Mouse (Mus musculus): Measurements from ENCODE around the gene Gm28043.
"Not testable (repeated sequence)": the region's sequence is repeated elsewhere in the genome, so short reads cannot be mapped to it uniquely, and the experiment has no call there.

The Gm28043 gene

GRCm38 (mm10) chr17:29614115-29615023, at the start of gene Gm28043, which contains the start of gene Rnf8:
Gene Gm28043, plus strand, starts transcription at chr17:29614876.
Gene Rnf8, plus strand, starts transcription at chr17:29614790.
- DNase-seq (ENCODE audit: low spot score in 2 of 2): peak; percentile 92 to 94

DNA sequence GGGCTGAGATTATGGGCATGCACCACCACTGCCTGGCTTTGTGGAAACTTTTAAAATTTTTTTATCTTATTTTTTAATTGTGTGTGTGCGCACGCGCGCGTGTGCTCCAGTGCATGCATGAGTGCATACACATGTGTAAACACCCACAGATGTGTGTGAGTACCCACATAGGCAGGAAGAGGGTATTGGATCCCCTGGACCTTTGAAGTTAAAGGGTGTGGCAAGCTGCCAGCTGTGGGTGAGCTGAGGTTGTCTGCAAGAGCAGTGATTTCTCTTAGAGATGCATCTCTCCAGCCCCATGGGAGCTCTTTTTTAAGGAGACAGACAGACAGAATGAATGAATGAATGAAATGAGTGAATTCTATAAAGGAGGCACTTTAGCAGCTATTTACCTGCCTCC, 49.2 kb upstream of the Gm28043 start:
- DNase-seq (ENCODE audit: low spot score in 2 of 2): no peak

GRCm38 (mm10) chr17:29568435-29568834, 46.2 kb upstream of the Gm28043 start:
- DNase-seq (ENCODE audit: low spot score in 2 of 2): no peak

- no peak for DNase-seq (ENCODE audit: low spot score in 2 of 2)
Measured at GRCm38 (mm10) chr17:29569831-29570230, 44.8 kb upstream of the Gm28043 start.

GRCm38 (mm10) chr17:29579579-29580126, 35.0 kb upstream of the Gm28043 start:
- no peak for DNase-seq (ENCODE audit: low spot score in 2 of 2)

DNA sequence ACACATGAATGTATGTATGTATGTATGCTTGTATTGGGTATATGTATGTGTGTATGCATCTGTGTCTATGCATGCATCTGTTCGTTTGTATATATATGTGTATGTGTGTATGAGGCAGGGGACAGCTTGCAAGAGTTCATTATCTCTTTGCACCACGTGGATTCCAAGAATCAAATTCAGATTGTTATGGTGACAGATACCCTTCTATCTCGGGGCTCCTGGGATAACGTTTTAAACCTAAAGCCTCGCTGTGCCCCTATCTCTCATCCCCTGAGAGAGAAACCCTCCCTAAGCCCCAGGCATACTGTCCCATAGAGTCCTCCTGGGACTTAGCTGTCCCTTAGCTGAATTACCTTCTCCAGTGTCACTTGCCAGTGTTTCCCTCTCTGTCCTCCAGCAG, 31.1 kb upstream of the Gm28043 start:
- DNase-seq (ENCODE audit: low spot score in 2 of 2): no peak

- DNase-seq (ENCODE audit: low spot score in 2 of 2): no peak
Measured at GRCm38 (mm10) chr17:29584306-29584705, 30.4 kb upstream of the Gm28043 start.

- DNase-seq (ENCODE audit: low spot score in 2 of 2): no peak
Measured at GRCm38 (mm10) chr17:29584737-29585136, 29.9 kb upstream of the Gm28043 start.

- no peak for DNase-seq (ENCODE audit: low spot score in 2 of 2)
Measured at GRCm38 (mm10) chr17:29585446-29585845, 29.2 kb upstream of the Gm28043 start.

GRCm38 (mm10) chr17:29586921-29587320, 27.8 kb upstream of the Gm28043 start:
- no peak for DNase-seq (ENCODE audit: low spot score in 2 of 2)

DNA sequence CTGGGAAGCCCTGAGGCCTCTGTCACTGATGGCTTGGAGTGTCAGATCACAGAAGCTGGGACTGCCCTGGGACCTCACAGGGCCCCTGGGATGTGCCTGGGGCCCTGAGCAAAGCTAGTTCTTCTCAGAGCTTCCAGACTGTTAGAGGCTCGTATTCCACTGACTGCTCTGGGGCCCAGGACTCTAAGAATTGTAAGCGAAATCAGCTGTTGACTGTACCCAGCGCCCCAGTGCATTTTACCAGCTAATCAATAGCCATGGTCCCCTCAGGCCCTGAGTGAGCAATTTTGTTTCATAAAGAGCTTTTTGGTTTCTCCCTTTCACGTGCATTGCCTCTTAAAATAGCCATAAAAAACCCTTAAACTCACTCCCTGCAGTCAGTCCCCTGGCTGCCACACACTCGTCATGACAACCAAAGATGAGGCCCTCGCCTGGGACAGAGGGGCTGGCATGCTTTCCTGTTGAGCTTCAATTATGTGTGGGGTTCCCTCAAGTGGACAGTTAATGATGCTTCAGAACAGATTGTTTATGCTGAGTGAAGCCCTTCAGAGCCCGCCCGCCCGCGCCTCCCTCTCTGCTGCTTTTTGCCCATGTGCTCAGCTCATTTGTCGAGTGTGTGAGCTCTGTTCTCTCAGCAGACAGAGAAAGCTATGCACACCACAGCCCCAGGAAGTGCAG, 25.3 kb upstream of the Gm28043 start:
- no peak for DNase-seq (ENCODE audit: low spot score in 2 of 2)

DNA sequence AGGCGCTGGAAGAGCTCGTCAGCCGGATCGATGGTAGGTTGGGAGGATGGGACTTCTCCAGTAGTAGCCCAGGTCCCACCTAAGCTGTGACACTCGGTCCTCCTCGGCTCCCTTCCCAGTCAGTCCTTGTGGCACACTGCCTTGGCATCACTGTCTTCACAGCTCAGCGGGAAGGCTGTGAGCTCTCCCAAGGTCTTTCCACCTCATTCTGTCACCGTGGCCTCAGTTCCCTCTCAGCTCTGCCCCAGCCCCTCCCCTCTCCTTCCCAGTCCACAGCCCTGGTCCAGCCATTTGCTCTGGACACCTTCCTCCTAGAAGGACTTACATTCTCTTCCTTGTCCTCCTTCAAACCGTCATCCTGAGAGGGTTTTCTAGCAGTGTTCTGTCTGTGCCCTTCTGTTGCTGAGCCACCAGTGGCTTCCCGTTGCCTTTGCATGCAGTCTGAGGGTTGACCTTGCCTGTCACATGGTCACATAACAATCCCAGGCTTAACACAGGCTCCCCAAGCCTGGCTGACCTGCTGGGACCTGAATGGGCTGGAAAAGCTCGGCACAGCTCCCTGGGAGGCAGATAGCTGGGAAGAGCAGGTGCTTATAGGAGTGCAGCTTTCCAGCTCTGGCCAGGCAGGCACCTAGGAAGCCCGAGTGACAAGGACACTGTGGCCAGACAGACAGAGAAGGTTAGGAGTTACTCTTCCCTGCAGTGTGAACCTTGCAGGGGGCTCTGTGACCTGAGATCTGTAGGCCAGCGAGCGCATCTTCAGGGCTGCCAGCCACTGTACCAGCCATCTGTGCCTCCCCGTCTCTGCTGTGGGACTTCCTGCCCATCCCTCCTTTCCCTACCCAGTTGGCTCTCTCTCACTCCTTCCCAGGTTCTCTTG, 18.5 kb upstream of the Gm28043 start:
- no peak for DNase-seq (ENCODE audit: low spot score in 2 of 2)

- no peak for DNase-seq (ENCODE audit: low spot score in 2 of 2)
Measured at GRCm38 (mm10) chr17:29596771-29597132, 17.9 kb upstream of the Gm28043 start.

DNA sequence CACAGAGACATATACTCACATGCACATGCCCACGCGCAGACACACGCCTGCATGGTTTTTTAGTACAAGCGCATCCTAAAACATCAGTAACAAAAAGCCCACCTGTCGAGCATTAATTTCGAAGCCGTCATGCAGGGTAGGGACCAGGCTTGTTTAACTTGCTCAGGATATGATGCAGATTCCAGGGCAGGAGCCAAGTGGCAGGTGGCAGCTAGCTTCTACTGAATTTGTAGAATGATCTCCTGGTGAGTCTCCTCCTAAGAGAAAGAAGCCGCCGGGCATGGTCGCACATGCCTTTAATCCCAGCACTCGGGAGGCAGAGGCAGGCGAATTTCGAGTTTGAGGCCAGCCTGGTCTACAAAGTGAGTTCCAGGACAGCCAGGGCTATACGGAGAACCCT, 15.6 kb upstream of the Gm28043 start:
- no peak for DNase-seq (ENCODE audit: low spot score in 2 of 2)

GRCm38 (mm10) chr17:29599537-29599936, 15.1 kb upstream of the Gm28043 start:
- DNase-seq (ENCODE audit: low spot score in 2 of 2): no peak

DNA sequence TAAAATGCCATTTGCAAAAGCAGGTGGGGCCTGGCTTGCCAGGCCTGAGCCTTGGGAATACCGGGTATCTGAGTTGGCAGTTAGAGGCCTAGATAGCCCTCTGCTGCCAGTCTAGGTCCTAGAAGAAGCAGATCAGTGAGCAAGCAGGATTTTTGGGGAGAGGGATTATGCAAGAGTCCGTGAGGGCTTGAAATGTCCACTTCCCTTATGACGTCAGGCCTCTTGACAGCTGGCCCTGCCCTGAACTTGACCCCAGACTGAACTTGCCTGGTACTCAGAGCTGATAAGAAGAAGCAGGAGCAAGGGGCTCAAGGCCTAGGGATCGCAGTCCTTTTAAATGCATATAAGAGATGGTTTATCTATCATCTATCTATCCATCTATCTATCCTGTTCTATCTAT, 13.3 kb upstream of the Gm28043 start:
- peak; percentile 8 to 29 for DNase-seq (ENCODE audit: low spot score in 2 of 2)

GRCm38 (mm10) chr17:29603283-29603682, 11.4 kb upstream of the Gm28043 start:
- peak; percentile 69 to 79 for DNase-seq (ENCODE audit: low spot score in 2 of 2)

DNA sequence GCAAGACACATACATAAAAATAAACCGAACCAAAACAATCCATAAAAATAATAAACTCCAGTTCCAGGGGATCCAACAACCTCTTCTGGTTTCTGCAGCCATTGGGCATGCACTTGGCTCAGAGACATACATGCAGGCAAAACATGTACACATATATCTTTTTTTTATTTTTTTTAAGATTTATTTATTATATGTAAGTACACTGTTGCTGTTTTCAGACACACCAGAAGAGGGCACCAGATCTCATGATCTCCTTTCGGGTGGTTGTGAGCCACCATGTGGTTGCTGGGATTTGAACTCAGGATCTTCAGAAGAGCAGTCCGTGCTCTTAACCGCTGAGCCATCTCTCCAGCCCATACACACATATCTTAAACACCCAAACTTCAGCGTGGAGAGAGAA, 1.2 kb upstream of the Gm28043 start:
- not testable (repeated sequence) for DNase-seq (ENCODE audit: low spot score in 2 of 2)

DNA sequence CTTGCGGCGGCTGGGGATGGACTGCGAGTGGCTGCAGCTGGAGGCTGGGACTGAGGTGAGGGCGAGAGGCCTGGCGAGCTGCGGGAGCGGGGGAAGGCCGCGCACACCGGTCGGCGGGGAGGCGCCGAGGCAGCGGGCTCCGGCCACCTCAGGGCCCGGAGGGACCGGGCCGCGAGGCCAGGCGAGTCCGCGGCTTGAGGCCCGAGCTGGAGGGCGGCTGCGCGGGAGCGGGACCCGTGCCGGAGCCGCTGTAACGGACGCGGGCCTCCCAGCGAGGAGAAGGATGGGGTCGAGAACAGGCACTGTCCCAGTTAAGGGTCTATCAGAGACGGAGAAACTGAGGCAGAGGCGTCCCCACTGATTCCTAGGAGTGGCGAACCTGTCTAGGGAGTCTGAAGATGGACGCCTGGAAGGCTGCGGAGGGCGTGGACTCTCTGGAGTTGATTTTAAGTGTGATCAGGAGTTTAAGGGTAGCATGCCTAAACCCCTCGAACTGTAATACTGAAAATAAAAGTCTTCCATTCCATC, 412 bp downstream of the Gm28043 start:
- DNase-seq (ENCODE audit: low spot score in 2 of 2): no peak

DNA sequence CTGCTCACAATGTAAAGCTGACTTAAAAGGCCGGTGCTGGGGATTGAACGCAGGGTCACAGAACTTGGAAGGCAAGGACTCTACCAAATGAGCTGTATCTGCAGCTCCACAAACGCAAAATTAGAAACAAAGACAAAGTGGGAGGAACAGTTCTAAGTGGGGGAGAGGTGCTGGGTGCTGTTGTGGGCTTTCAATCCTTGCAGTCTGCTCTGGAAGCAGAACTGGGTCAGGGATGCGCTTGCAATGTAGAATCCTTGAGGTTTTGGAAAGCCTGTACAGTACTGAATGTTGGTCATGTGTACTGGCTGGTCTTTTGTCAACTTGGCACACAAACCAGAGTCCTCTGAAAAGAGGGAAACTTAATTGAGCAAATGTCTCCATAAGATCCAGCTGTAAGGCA, 940 bp downstream of the Gm28043 start:
- DNase-seq (ENCODE audit: low spot score in 2 of 2): no peak

- DNase-seq (ENCODE audit: low spot score in 2 of 2): no peak
Measured at GRCm38 (mm10) chr17:29619231-29619630, 4.6 kb downstream of the Gm28043 start.
